Mouse (Mus musculus) cerebellum, adult 2 months (tissue): Measurements from ENCODE around the gene Hk1.

Experiments
- CTCF ChIP-seq: fragments of 200-500 bp; IDR thresholded peaks from 2 replicates; pipeline ENCODE4 v1.5.1; 2011; ENCODE audit warnings: low read depth, mild to moderate bottlenecking, control low read depth, low read length, moderate library complexity, borderline replicate concordance; ENCODE audit not compliant: insufficient read depth
- POLR2A ChIP-seq: fragments of 200-500 bp; IDR thresholded peaks from 2 replicates; pipeline ENCODE4 v1.6.1; 2011; ENCODE audit warnings: low read length, control low read depth, borderline replicate concordance; ENCODE audit not compliant: insufficient read depth

DNA sequence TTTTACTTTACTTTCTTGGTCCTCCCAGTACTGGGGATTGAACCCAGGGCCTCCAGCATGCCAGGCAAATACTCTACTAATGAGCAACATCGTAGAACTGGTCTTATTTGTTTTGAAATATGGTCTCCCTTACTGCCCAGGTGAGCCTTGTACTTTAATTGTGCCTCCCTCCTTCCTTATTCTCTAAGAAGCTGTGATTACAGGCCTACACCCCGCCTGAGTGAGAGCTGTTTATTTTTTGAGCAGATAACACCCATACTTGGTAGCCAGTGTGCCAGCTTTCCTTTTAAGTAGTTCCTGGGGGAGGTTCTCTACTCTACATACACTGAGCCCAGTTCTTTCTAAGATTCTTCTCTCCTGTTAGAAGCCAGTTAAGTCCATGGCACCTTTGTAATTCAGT, 115.4 kb downstream of the Hk1 start:
- TF ChIP-seq POLR2A (no peak), CTCF (no peak)
